Mouse (Mus musculus) adrenal gland, postnatal 25 days (tissue): ENCODE measurements around the gene Asap3. TPM values are rescaled to one million over a fixed set of nuclear protein-coding genes. Genes with fewer than 3 reads are reported as not detected.

ENCODE experiments used
- DNase-seq: peaks from one replicate; pipeline ENCODE4 v3.0.0; 2021; ENCODE audit warnings: mixed read lengths
- total RNA-seq: library from RNA; stranded (reverse); gene quantifications from 2 replicates; pipeline ENCODE4 v1.2.3, GENCODE M21; 2021

Asap3 gene
- total RNA-seq, 1 experiment from 2014 or later, result 2.8 TPM

DNA sequence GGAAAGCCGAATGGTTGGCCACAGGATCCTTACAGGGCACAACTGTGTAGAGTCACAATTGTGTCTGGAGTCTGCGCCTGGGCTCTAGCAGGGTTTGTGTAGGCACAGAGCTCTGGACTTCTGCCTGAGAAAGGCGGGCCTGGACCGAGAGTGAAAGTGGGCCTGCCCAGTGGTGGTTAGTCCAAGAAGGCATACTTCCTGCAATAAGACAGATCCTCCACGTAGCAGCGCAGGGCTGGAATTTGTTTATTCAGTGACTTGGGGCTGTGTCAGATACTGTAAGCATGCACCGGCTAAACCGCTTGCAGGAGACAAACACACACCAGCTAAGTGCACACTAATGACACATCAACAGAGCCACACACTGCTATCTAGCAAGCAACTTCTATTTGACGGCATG, 43.6 kb downstream of the Asap3 start:
- no peak for DNase-seq

DNA sequence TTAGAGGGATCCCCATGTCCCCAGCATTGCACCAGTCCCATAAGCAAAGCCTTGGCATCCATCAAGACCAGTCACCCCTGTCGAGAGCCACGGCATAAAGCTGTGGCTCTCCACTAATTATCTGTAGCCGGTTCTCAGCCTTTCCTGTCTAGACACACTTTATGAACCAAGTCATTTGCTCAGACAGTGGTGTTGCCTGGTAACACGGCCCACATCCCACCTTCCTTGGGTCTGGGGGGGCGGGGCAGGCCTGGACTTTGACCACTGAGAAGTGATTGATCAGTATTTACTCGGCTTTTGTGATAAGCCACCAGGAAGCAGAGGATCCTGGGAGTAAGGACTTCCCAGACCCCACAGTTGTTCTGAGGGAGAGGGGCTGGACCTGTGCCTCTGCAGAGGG, 49.8 kb downstream of the Asap3 start:
- no peak for DNase-seq

DNA sequence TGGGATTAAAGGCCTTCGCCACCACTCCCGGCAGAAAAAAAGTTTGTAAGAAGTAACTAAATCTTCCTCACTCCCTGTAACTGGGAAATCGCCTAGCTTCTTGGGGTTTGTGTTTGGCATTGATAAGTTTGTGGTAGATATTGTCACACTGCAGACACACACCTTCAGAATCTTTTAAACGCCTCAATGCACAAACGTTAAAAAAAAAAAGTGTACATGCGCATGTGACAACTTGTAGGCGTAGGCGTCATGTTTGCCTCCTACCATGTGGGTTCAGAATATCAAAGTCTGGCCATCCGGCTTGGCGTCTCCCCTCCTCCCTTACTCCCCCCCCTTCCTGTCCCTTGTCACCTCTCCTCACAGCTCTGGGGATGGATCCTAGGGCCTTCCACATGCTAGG, 50.5 kb downstream of the Asap3 start:
- DNase-seq, result no peak

DNA sequence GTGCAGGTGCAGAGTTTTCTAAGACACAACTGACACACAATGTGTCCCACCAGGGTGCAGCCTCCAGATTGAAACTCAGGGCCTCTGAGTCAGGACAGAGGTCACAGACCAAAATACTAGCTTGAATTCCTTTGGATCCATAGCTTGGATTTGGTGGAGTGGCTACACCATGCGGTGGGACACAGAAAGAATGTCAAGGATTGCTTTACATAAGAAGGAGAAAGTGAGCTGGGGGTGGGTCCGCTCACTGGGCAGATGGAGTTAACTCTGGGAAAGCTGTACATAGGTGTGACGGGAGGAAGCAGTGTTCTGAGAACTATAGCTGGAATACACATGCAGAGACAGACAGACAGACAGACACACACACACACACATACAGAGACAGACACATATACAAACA, 53.8 kb downstream of the Asap3 start:
- no peak for DNase-seq

DNA sequence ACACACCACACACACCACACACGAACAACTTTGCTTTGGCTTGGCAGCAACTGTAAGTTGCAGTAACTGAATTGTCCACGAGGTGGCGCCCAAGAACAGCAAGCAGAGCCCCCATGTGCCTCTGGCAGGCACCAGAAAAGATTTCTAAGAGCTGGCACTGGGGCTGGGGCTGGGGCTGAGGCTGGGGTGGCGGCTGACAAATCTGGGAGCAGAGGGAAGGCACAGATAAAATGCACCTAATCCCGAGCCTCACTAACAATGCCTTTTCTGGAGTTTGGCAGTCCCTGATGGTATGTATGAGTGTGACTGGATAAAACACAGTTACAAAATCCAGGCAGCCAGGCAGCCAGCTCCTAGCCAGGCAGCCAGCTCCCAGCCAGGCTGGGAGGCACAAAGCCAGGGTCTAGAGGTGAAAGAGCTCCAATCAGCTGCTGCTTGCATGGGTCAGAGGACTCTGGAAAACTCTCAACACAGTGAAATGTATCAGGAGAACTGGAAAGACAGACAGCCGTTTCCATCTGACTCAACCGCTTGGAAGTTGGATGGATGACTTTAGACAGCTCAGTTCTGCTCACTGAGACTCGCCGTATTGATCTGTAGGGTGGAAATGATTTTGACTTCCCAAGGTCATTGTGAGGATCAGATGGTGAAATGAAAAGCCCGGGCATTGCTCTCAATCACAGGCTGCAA, 54.5 kb downstream of the Asap3 start:
- peak; percentile 86 for DNase-seq

DNA sequence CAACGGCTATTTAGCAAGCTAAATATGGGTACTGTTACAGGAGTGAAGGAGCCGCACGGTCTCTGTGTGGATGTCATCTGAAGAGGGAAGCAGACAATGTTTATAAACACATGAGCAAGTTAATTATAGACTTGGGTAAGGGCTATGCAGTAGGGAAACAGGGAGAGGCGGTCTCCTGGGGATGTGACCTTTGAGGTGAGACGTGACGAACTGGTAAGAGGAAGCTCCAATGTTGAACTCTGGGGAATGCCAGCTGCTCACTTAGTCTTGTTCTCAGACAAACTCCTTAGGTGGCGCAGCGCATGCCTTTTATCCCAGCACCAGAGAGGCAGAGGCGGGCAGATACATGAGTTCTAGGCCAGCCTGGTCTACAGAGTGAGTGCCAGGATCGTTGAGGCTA, 55.7 kb downstream of the Asap3 start:
- DNase-seq, result no peak

DNA sequence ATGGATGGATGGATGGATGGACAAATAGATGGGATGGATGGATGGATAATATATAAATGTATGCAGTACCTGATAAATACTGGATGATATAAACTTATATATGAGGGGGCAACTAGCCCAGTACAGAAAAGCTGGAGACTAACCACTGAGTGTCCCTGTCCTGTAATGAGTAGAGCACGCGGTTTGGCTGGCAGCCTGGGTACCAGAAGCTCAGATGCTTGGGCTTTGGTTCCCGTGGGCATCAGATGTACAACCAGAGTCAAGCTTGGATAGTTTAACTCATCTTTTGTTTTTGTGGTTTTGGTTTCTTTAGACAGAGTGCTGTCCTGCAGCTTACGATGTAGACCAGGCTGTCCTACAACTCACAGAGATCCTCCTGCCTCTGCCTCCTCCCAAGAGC, 57.4 kb downstream of the Asap3 start:
- DNase-seq, result no peak

DNA sequence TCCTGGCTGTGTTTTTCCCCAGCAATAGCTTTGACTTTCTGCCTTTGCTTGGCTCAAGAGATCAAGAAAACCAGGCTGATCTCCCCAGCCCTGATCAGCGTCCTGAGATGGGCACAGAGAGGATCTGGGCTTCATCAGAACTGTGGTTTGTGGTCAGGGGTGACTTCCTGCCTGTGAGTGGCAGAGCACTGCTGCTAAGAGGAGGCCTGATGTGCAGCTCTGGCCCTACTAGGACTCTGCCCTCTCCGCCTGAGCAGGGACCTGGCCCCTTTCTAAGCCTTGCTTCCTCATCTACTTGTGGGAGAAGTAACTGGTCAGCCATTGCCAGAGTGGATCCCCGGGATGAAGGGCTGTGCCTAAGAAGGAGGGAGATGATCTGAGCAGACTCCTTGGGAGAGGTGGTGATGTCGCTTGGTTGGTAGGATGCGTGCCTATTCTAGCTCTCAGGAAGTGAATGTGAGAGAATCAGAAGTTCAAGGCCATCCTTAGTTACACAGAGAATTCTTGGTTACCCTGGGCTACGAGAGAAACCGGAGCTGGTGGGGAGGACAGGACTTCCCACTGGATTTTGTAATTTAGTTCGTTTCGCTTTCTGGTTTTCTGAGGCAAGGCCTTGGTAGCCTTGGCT, 60.7 kb downstream of the Asap3 start:
- no peak for DNase-seq

DNA sequence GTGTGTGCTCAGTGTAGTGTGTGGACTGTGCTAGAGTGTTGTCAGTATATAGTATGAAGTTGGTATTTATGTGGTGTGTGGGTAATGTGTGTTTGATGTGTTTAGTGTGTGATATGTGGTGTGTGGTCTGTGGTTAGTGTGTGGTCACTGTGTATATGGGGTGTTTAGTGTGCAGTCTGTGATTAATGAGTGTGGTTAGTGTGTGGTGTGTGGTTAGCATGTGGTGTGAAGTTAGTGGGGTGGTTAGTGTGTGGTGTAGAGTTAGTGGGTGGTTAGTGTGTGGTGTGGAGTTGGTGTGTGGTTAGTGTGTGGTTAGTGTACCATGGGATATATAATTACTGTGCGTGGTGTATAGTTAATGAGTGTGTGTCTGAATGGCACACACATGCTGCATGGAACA, 62.7 kb downstream of the Asap3 start:
- DNase-seq, result no peak

DNA sequence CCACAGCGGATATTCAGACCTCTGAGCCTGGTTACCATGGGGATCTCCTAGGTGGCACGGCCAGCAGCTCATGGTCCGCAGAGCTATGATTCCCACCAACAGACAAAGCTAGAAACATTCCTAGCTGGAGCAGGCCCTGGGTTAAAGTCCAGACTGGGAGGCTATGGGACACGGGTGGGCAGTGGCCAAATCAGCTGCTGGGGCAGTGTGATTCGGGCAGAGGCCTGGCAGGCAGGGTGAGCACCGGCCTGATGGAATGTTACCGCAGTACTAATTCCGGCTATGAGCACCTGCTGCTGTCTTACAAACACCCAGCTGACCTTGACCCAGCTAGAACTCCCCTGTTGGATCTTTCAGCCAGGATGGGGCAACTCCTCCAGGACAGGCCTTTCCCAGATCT, 64.5 kb downstream of the Asap3 start:
- no peak for DNase-seq

DNA sequence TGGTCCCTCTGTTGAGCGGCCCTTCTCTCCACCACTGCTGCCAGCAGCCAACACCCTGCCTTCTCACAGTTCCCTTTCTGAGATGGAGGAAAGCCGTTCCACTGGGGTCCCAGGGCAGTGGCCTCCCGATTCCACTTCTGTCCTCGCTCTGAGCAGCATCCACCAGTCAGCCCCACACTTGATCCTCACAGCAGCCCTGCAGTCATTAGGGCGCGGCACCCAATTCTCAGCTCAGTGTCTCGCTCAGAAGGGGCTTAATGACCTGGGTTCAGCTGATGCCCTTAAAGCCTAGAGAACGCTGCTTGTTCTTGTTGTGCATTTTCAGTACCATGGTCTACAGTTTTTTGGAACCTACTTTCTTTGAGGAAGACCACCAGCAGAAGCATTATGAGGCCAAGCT, 74.9 kb downstream of the Asap3 start:
- DNase-seq, result no peak

DNA sequence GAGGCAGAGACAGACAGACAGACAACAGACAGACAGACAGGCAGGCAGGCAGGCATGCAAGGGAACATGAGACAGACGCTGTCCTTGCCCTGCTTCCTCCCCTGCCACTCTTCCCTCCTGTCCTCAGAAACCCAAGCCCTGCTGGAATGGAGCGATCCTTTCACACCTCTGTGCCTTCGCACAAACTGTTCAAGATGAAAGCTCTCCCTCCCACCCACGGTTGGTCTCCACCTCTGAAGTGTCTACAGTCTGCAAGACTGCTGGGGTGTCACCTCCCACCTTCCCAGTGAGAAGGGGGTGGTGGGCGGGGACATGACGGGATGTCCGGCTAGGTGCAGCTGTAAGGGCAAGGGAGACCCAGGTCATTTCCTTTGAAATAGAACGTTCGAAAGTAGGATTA, 75.4 kb downstream of the Asap3 start:
- DNase-seq, result no peak

DNA sequence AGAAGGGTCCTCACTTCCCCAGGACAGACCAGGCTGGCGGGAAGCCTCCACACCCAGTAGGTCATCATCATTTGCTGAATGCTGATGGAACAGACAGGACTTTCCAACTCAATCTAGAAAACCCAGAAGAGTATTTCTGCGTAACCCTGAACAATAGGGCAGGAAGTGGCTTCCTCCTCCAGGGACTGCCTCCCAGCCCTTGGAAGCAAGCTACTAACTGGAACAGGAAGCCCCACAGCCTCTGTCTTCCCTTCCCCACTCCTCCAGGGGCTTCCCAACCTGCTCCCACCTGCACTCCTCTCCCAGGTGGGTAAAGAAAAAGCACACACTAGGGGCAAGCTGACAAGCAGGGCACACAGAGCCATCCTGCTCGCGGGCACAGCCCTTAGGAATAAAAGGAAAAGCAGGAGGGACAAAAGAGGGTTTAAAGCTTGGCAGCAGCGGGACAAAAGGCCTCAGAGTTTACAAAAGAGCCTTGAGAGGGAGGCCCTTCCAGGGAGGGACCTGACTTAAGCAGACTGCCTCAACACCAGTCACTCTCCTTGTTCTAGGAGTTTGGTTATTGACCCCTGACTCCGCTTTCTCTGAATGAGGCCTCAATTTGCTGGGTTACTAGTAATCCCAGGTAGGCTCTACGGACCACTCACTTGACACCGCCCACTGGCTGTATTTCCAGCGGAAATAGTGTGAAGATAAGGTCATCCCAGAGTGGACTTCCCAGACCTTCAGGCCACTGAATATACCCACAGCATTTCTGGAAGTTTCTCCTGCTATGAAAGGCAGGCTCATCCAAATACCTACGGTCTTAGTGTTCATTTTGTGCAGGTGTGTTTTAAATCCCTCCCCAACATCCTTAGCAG, 76.7 kb downstream of the Asap3 start:
- DNase-seq, result no peak

DNA sequence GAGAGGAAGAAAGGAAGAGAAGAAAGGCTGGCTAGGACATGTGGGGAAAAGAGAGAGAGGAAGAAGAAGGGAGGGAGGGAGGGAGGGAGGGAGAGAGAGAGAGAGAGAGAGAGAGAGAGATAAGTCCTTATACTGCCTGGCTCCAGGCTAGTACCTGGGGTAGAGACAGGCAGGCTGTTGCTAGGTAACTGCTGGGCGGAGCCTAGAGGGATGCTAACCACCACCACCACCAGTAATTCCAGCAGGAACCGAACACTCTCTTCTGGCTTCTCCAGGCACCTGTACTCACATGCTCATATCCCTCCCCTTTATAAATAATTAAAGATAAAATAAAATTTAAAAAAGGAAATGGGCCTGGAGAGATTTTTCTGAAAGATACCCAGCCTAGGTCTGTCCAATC, 77.6 kb downstream of the Asap3 start:
- no peak for DNase-seq

DNA sequence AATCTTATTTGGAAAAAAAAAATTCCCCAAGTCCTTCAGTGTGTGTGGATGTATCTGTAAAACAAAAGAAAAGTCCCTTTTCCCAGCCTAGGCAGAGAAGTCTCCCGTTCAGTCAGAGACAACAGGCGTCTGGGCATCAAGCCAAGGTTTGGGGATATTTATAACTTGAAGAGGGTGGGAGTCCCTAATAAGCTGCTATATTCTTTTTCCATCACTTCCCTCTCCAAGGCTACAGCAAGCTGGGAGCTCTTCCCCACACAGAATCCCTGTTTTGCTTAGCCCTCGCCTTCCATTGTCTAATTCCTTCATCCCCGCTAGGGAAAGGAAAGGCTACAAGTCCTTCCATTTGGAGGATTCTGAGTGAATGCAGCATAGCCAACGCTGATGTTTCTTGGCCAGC, 78.3 kb downstream of the Asap3 start, which contains the start of gene Zfp46:
Gene Zfp46 (plus strand): TSS at position 229 of the 400 bp plus-strand sequence.
- DNase-seq, result peak; percentile 68

DNA sequence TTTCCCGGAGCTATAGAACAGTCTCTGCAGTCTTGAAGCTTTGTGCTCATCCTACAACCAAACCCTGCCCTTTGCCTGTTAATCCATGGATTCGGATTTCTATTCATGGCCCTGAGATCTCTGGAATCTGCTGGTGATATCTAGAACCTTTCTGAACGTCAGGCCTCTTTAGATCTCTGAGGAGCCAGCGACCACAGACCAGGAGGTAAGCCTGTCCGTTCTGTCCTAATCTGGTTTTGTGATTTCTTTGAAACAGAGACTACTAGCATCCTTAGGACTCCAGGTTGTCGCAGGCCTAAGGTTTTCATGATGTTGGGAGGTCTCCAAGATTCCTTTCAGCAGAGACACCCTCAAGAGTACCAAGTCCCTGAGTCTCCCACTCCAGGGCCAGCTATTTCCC, 78.7 kb downstream of the Asap3 start:
- DNase-seq, result no peak

DNA sequence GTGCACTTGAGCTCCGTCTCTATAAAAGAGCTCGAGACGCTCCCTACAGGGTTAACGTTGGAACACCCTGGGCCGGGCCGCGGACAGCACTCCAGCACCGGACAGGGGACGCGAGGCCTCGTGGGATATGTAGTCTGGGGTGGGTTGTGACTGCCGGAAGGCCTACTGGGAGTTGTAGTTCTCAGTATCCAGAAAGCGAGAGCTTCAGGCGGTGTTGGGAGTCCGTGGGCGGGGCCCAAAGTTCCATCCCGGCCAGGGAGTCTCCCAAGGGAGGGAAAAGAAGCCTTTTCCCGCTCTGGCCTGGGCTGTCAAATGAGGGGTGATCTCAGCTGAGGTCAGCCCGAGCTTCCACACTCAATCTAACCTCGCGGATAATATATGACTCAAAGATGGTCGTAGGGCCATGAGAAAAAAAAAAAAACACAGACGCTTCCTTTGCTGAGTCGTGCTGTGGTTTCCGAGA, 79.2 kb downstream of the Asap3 start:
- peak; percentile 90 for DNase-seq

DNA sequence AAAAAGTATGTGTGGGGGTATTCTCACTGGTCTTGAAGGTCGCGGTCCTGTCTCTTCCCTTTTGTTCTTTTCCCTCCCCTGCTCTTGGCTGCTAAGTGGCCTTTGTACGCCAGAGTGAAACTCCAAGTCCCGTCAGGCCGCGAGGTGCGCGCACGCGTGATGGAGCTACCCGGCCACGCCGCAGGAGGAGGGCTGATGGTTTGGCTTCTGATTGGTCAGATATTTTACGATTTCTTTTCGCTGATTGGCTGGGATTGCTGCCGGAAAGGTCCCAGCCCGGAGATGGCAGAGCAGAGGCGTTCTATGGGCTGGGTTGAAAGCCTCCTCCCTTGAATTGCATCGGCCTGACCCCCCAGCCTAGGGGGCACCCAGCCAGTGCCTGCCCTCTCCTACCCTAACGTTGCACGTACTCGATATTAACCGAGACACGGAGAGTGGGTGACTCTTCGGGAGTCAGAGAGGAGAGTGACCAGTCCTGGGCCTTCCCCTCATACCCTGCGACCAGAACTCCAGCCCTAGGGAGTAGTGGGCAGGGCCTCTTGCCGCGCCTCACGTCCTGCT, 79.7 kb downstream of the Asap3 start:
- peak; percentile 96 for DNase-seq

DNA sequence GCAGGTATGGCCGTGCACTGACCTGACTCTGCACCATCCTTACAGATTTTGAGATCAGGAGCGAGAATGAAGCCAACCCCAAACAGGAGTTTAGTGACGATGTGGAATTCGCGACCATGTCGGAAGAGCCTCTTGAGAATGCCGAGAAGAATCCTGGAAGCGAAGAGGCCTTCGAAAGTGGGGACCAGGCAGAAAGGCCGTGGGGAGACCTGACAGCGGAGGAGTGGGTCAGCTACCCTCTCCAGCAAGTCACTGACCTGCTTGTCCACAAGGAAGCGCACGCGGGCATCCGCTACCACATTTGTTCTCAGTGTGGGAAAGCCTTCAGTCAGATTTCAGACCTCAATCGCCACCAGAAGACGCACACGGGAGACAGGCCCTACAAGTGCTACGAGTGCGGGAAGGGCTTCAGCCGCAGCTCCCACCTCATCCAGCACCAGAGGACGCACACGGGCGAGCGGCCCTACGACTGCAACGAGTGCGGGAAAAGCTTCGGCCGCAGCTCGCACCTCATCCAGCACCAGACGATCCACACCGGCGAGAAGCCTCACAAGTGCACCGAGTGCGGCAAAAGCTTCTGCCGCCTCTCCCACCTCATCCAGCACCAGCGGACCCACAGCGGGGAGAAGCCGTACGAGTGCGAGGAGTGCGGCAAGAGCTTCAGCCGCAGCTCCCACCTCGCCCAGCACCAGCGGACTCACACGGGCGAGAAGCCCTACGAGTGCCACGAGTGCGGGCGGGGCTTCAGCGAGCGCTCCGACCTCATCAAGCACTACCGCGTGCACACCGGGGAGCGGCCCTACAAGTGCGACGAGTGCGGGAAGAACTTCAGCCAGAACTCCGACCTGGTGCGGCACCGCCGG, 84.0 kb downstream of the Asap3 start:
- DNase-seq, result no peak

DNA sequence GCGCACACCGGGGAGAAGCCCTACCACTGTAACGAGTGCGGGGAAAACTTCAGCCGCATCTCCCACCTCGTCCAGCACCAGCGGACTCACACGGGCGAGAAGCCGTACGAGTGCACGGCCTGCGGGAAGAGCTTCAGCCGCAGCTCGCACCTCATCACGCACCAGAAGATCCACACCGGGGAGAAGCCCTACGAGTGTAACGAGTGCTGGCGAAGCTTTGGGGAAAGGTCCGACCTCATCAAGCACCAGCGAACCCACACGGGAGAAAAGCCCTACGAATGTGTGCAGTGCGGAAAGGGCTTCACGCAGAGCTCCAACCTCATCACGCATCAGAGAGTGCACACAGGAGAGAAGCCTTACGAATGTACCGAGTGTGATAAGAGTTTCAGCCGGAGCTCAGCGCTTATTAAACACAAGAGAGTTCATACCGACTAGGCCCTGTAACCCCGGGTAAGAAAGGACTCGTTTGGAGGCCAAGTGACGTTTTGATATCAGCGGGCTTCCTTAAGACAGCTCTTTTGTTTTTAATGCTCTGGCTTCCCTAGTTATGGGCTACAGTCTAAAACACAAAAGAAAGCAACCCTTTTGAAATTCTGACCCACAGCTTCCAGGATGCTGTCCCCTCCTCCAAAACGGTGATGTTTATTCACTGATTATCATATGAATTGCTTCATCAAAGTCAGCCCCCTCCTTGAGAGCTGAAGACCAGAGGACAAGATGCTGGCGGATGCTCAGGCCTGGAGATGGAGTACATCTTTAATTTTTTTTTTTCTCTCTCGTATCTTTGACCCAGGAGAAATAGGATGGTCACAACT, 84.8 kb downstream of the Asap3 start:
- DNase-seq, result no peak

DNA sequence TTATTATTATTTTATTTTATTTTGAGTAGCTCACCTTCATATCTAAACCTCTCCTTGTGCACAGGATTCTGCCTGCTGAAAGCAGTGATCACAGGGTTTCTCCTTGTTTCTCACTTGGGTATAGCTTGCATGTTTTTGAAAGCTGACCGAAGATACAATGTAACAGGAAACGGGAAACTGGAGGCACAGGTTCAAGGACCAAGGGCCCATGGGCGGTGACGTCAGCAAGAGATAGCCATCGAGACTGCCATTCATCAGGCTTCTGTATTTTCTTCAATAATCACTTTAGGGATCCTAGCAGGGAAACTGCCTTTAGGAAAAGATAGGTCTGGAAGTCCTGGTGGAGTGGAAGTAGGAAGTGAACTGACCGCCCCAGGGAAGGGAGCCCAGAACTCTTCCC, 85.5 kb downstream of the Asap3 start:
- DNase-seq, result no peak
